Mouse (Mus musculus) adrenal gland, postnatal 4 days (tissue): ENCODE results near the gene Fmnl1. TPM values are rescaled to one million over a fixed set of nuclear protein-coding genes. Genes with fewer than 3 reads are reported as not detected.
A peak's percentile ranks its signal among the peaks of the same experiment; 100 is the strongest.

ENCODE experiments used
- DNase-seq, 2 experiments: peaks; one replicate each; pipeline ENCODE4 v3.0.0; 2021 to 2022; ENCODE audit warnings: low spot score in 2 of 2, mixed read lengths in 2 of 2
- total RNA-seq, 2 experiments: library from RNA; stranded (reverse); gene quantifications; 2 replicates each; pipeline ENCODE4 v1.2.3; 2021

The Fmnl1 gene
- total RNA-seq, 2 experiments from 2014 or later, result 13.4 to 14.2 TPM

DNA sequence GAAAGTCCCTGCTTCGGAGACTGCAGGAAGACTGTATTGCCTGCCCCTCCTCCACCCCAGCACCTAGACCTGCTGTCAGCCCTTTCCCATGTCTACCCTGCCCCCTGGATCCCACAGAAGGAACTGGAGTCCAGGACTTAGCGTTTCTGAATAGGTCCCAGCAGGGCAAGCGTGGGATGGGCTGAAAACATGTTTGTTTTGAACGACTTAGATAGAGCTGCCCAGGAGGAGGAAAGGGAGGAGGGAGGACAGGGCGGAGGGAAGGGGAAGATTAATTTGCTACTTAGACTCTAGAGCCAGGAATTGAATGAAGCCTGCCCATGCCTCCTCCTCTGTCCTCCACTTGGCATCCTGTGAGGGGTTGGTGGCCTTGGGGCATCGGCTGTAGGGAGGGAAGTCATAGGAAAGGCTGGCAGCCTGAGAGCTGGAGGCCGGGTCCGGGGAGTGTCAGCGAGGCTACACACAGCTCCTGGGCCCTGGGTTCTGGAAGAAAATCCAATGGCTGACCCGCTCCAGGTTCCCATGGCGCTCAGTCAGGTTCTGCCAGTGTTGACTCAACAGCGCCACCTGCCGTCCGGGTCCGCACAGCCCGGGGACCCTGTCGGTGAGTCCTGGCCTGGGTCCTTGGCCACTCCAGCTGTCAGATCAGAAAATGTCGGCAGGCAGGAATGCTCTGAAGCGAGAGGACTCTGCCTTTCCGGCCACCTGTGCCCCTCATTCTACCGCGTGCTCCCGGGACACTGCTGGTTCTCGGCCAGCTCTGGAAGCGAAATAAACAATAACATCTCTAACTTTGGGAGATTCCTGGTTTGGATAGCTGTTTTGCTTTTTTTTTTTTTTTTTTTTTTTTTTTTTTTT, 12.1 kb upstream of the Fmnl1 start:
- DNase-seq, result peak; percentile 99

DNA sequence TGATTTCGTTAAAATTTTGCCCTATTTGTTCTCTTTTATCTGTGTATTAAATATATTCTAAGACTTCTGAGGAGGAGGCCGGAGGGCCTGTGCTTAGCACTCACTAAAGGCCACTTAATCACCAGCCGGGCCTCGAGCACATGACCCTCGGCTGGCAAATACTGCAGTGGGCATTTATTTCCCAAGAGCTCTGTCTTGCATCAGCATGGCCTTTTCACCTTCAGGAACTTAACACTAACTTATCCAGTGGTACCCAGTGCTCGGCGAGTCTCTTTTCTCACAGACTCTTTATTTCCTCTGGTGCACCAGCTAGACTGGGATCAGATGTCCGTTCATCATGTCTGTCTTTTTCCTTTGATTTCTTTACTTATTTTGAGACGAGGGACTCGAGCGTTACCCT, 10.2 kb upstream of the Fmnl1 start:
- no peak for DNase-seq

- no peak for DNase-seq
Measured at GRCm38 (mm10) chr11:103161449-103161848, 9.5 kb upstream of the Fmnl1 start.

DNA sequence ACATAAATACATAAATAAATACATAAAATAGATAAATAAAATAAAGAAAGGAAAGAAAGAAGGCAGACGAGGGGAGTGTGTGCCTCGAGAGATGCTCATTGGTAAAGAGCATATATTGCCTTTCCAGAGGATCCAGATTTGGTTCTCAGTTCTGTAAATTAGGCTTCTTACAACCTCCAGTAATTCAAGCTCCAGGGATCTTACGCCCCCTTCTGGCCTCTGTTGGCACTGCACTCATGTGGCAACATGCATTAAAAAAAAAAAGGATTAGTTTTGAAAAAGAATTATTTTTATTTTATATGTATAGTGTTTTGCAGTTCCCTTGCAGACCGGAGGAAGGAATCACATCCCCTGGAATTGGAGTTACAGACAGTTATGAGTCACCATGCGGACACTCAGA, 8.8 kb upstream of the Fmnl1 start:
- no peak for DNase-seq

GRCm38 (mm10) chr11:103164391-103164790, 6.5 kb upstream of the Fmnl1 start:
- DNase-seq, result no peak

- DNase-seq, result no peak
Measured at GRCm38 (mm10) chr11:103168690-103169390, 2.1 kb upstream of the Fmnl1 start.

GRCm38 (mm10) chr11:103169664-103170063, 1.2 kb upstream of the Fmnl1 start:
- DNase-seq, result no peak

GRCm38 (mm10) chr11:103170111-103170493, 805 bp upstream of the Fmnl1 start:
- DNase-seq, result no peak

- no peak for DNase-seq
Measured at GRCm38 (mm10) chr11:103171286-103171620, 346 bp downstream of the Fmnl1 start.

DNA sequence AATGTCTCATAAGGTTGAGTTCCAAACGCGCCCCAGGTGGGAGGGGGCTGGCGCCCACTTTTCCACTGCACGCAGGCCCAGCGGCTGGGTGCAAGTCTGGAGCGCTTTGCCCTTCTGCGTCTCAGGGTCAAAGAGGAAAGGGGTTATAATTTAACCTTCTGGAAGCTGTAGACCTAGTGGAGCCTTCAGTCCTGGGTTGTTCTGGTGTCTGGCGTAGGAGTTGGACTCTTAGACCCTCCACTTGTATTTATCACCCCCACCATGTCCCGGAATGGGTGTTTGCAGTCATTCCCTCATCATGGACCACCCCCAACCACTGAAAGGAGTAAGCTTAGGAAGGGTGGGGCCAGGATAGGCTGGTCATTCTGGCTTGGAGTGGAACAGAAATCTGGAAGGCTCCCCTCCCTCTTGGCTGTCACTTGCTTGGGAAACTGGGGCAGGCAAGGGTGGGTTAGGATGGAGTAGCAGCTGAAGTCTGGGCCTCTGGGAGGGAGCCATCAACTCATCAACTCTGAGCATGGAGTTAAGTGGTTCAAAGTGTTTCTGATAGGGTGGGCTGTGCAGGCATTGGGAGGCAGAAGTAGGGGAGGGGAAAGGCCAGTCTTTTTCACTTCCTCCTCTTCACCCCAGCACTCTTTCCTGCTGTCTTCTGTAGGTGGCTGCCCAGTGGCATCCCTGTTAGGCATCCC, 940 bp downstream of the Fmnl1 start:
- DNase-seq, result no peak

DNA sequence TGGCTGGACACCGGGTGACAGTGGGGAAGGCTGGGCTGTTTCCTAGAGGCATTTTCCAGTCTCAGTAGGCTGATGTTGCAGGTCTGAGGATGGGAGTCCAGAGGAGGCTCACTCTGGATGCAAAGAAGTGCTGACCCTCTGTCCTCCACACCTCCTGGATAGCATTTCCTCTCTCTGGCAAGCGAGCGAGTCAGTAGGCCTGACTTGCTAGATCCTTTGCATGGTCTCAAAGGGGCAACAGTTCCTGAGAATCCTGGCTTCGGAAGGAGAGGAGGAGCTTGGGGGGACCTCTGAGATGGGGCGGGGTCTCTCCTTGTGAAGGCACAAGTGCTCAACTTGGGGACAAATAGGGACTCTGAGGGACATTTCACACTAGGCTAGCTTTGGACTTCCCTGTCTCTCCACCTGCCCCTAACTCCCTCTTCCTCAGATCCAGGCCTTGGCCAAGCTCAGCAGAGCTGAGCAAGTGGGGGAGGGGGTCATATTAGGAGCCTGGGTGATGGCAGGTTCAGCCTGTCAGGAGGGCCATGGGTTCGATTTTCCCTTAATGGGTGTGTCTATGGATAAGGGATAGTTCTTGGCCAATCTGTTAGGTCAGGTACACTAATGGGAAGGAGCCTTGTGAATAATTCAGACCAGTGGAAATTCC, 1.6 kb downstream of the Fmnl1 start:
- DNase-seq, result no peak

- DNase-seq, result no peak
Measured at GRCm38 (mm10) chr11:103173041-103173770, 2.3 kb downstream of the Fmnl1 start.

- no peak for DNase-seq
Measured at GRCm38 (mm10) chr11:103173771-103174344, 3.0 kb downstream of the Fmnl1 start.

DNA sequence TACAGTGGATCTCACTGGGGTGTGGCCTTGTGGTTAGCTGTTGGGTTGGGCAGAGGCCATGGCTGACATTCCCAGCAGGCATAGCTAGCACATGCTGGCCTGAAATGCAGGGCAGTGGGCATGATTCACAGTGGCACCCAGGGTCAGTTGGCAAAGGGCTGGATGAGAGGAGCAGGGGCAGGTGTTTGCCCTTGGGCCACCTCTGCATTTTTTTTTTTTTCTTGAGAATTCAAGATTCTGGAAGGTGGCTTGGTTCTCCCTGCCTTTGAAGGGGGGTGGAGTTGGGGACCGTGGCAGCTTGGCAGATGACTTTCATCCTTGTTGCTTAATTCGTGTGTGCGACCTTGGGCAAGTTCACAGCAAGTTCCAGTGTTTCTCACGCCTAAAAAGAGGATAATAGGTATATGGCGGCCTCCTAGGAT, 3.5 kb downstream of the Fmnl1 start:
- DNase-seq, result no peak

DNA sequence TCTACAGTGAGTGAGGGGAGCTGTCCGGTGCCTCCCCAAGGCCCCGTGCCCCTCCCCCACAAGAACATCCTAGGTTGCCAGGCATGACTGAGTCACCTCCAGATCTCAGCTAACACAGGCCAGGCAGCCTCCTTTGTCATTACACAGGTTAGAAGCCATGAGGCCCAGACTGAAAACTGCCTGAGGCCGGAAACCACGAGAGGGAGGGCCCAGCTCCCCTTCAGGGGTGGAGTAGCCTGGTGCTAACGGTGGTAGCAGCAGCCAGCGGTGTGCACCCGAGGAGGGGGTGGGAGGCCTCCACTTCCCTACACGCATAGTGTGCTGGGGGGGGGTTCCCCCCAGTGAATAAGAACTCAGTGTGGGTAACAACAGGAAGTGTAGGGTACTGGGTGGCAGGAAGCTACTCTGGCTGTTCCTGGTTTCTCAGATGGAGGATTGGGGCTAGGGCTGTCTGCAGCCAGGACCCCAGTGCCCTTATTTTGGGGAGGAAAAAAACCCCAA, 4.0 kb downstream of the Fmnl1 start:
- DNase-seq, result no peak

DNA sequence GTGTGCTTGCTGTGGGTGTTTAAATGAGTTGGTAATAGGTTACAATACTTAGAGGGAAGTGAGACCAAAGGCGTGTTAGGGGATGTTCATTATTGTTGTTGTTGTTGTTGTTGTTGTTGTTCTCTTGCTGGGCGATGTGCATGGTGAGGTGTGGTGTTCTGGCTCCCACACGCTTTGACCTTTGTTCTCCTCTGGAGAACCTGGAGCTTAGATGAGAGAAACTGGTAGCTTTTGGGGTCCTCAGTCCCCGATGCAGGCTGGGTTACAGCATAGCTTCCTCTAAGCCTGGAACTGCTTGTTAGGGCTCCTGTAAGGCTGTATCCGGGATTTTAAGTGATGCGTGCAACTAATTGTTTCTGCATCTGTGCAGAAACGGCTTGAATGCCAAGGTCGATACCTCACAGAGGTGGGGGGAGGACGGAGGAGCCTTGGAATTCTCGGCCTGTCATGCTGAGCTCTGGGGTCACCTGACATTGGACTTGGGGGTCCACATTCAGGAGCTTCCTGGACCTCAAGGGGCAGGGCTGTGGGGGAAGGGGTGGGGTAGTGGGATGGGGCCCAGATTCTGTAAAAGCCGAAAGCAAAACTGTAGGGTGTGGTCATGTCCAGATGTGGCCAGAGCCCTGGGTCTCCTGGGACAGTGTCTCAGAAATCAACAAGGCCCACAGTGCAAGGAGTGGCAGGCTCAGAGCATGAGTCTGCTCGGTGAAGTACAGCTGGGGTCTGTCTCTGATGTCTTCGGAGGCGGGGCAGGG, 5.0 kb downstream of the Fmnl1 start:
- DNase-seq, result no peak

GRCm38 (mm10) chr11:103176510-103176909, 5.6 kb downstream of the Fmnl1 start:
- no peak for DNase-seq

GRCm38 (mm10) chr11:103177216-103177615, 6.3 kb downstream of the Fmnl1 start:
- DNase-seq, result no peak

- no peak for DNase-seq
Measured at GRCm38 (mm10) chr11:103177815-103178485, 7.0 kb downstream of the Fmnl1 start.
